Mouse (Mus musculus) liver, embryonic 14.5 days (tissue): ENCODE measurements around the gene Ntn5. TPM values are rescaled to one million over a fixed set of nuclear protein-coding genes. Genes with fewer than 3 reads are reported as not detected.
A peak's percentile ranks its signal among the peaks of the same experiment; 100 is the strongest.

ENCODE experiments used
- ATAC-seq: fragments of 200-750 bp; cut with Nextera tagmentation; 2 replicates; pipeline ENCODE4 v1.8.0; 2017; ENCODE audit warnings: moderate number of reproducible peaks, mild to moderate bottlenecking, moderate library complexity; ENCODE audit not compliant: insufficient read depth
- DNase-seq, 3 experiments: peaks; one replicate each; pipeline ENCODE4 v3.0.0-alpha.2; 2012 to 2013; ENCODE audit warnings: low read depth in 3 of 3, low spot score in 3 of 3
- H3K27ac ChIP-seq: fragments of 300-500 bp; sonication (generic); 2 replicates; pipeline ENCODE4 v1.5.1; 2014; ENCODE audit warnings: moderate library complexity, mild to moderate bottlenecking, control low read depth, inconsistent platforms
- H3K27me3 ChIP-seq: fragments of 300-500 bp; sonication (generic); 2 replicates; pipeline ENCODE4 v1.6.1; 2014; ENCODE audit warnings: mild to moderate bottlenecking, low read length, moderate library complexity; ENCODE audit not compliant: control insufficient read depth, insufficient read depth
- H3K36me3 ChIP-seq: fragments of 300-500 bp; sonication (generic); replicated peaks from 2 replicates; pipeline ENCODE4 v1.6.1; 2014; ENCODE audit warnings: low read depth; ENCODE audit not compliant: control insufficient read depth, insufficient read depth
- H3K4me1 ChIP-seq, 2 experiments: fragments of 200-500 bp in 1 of 2; fragments of 300-500 bp in 1 of 2; sonication (generic) in 1 of 2; replicated peaks; 2 replicates each; pipeline ENCODE4 v1.6.1; 2012 to 2014; ENCODE audit warnings: antibody characterized with exemption in 1 of 2, inconsistent platforms in 1 of 2, low read length in 1 of 2; ENCODE audit not compliant: control insufficient read depth in 2 of 2, insufficient read depth in 2 of 2
- H3K4me2 ChIP-seq: fragments of 300-500 bp; sonication (generic); 2 replicates; pipeline ENCODE4 v1.6.1; 2014; ENCODE audit warnings: low read depth, mild to moderate bottlenecking, control low read depth, moderate library complexity
- H3K4me3 ChIP-seq, 2 experiments: fragments of 200-500 bp in 1 of 2; fragments of 300-500 bp in 1 of 2; sonication (generic) in 1 of 2; 2 replicates each; pipeline ENCODE4 v1.5.1; 2012 to 2014; ENCODE audit warnings: low read depth in 2 of 2, low read length in 2 of 2, mild to moderate bottlenecking in 2 of 2, control low read depth in 1 of 2, inconsistent platforms in 1 of 2, moderate library complexity in 1 of 2; ENCODE audit not compliant: insufficient read depth in 1 of 2
- H3K9ac ChIP-seq: fragments of 300-500 bp; sonication (generic); replicated peaks from 2 replicates; pipeline ENCODE4 v1.6.1; 2014; ENCODE audit warnings: mild to moderate bottlenecking, control low read depth, moderate library complexity
- H3K9me3 ChIP-seq: fragments of 300-500 bp; sonication (generic); 2 replicates; pipeline ENCODE4 v1.6.1; 2016; ENCODE audit warnings: low read length, mixed read lengths; ENCODE audit not compliant: control insufficient read depth
- CTCF ChIP-seq: IDR thresholded peaks from 2 replicates; pipeline ENCODE4 v1.5.1; 2016; ENCODE audit warnings: antibody characterized with exemption, low read depth, control low read depth
- EP300 ChIP-seq: IDR thresholded peaks from 2 replicates; pipeline ENCODE4 v1.6.1; 2016; ENCODE audit warnings: antibody characterized with exemption, low read depth
- WGBS: fragments of 180-500 bp; shearing (Covaris S2); extraction: QIAGEN DNeasy Blood & Tissue Kit; methylation state at CpG from one replicate; pipeline ENCODE4 v1.1.7; 2014; ENCODE audit not compliant: insufficient replicate concordance; 5-methylcytosine and 5-hydroxymethylcytosine counted together
- polyA plus RNA-seq, 2 experiments: library from polyadenylated mRNA; depleted of rRNA in 1 of 2; stranded (reverse) in 1 of 2; unstranded in 1 of 2; fragments of >200 nt; fragmentation: Nextera tagmentation in 1 of 2; extraction: Ambion mirVana in 1 of 2; gene quantifications; 2 replicates each; pipeline versions ENCODE4 v1.2.1 to v1.2.3; 2012 to 2014

The Ntn5 gene
- polyA plus RNA-seq, 2 experiments: not detected

- DNase-seq: no peak
- no peak overlapping the region for H3K9ac ChIP-seq
- 42% methylated on average over 8 of the region's 8 CpGs for WGBS
- H3K27ac ChIP-seq: no peak overlapping the region
- H3K4me2 ChIP-seq: no peak overlapping the region
- ATAC-seq: no peak
- TF ChIP-seq CTCF (no peak), EP300 (no peak)
- no peaks in the 10 kb centered on the region for H3K36me3 ChIP-seq
- H3K9me3 ChIP-seq: no peaks in the 10 kb centered on the region
- H3K4me1 ChIP-seq: peaks cover 3 to 10% of the 10 kb centered on the region in 2 experiments; a peak in 2 of 4 replicates
- H3K4me3 ChIP-seq: no peak overlapping the region
- no peaks in the 10 kb centered on the region for H3K27me3 ChIP-seq
Measured at GRCm38 (mm10) chr7:45681046-45681736, 2.6 kb upstream of the Ntn5 start.

GRCm38 (mm10) chr7:45682144-45683126 lies 1.4 kb upstream of the Ntn5 start:
- Histone ChIP-seq H3K27me3 (no peaks in the 10 kb centered on the region), H3K4me2 (peak overlapping the region; percentile 53), H3K4me3 (no peak overlapping the region), H3K27ac (no peak overlapping the region), H3K4me1 (peaks cover 3 to 10% of the 10 kb centered on the region in 2 experiments; a peak in 2 of 4 replicates), H3K9me3 (no peaks in the 10 kb centered on the region), H3K9ac (no peak overlapping the region), H3K36me3 (no peaks in the 10 kb centered on the region)
- TF ChIP-seq EP300 (no peak), CTCF (peak; percentile 97)
- DNase-seq (peak; percentile 57 to 63 (median 58)), ATAC-seq (peak; percentile 52; the same call in 1 of the 2 replicates)
- 22% methylated on average over 14 of the region's 14 CpGs for WGBS

DNA sequence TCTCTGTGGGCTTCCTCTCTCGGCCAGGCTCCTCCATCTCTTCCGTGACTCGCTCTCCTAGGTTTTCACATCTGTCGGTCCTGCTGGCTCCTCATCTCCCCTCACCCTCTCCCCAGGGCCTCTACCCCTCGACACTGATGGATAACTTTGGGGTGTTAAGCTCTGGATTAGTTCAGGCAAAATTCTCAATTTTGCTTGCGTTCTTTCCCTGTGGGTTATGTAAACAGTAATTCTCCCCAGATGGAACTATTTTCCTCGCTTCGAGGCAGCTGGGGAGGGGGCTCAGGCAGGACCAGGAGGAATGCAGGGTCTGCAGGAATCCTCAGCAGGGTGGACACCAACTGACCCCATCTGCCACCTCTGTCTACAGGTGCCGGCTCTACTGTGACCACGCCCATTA lies 2.0 kb downstream of the Ntn5 start:
- ATAC-seq (no peak), DNase-seq (no peak)
- Histone ChIP-seq H3K9ac (no peak overlapping the region), H3K4me3 (no peak overlapping the region), H3K9me3 (no peaks in the 10 kb centered on the region), H3K4me2 (no peak overlapping the region), H3K27ac (no peak overlapping the region), H3K36me3 (no peaks in the 10 kb centered on the region), H3K27me3 (no peaks in the 10 kb centered on the region), H3K4me1 (peaks cover 3 to 10% of the 10 kb centered on the region in 2 experiments; a peak in 2 of 4 replicates)
- no peak for TF ChIP-seq CTCF
- TF ChIP-seq EP300: no peak
- 48% methylated on average over 10 of the region's 10 CpGs for WGBS

- DNase-seq (no peak), ATAC-seq (no peak)
- no peaks in the 10 kb centered on the region for H3K9me3 ChIP-seq
- H3K4me1 ChIP-seq: peaks cover 3 to 7% of the 10 kb centered on the region in 2 experiments; a peak in 2 of 4 replicates
- 57% methylated on average over 3 of the region's 3 CpGs for WGBS
- no peak overlapping the region for H3K9ac ChIP-seq
- H3K27ac ChIP-seq: no peak overlapping the region
- TF ChIP-seq EP300: no peak
- no peak for TF ChIP-seq CTCF
- H3K4me3 ChIP-seq: no peak overlapping the region
- no peak overlapping the region for H3K4me2 ChIP-seq
- H3K36me3 ChIP-seq: no peaks in the 10 kb centered on the region
- H3K27me3 ChIP-seq: no peaks in the 10 kb centered on the region
Measured at GRCm38 (mm10) chr7:45686841-45687240, 3.0 kb downstream of the Ntn5 start.

GRCm38 (mm10) chr7:45689099-45689498 lies 5.3 kb downstream of the Ntn5 start:
- WGBS: 45% methylated on average over 6 of the region's 6 CpGs
- H3K27ac ChIP-seq: no peak overlapping the region

More at GRCm38 (mm10) chr7:45689099-45689498, 5.3 kb downstream of the Ntn5 start:
- DNase-seq: no peak
- Histone ChIP-seq H3K36me3 (no peaks in the 10 kb centered on the region), H3K4me3 (no peak overlapping the region), H3K4me2 (no peak overlapping the region), H3K9me3 (no peaks in the 10 kb centered on the region), H3K9ac (no peak overlapping the region), H3K4me1 (no peaks in the 10 kb centered on the region), H3K27me3 (no peaks in the 10 kb centered on the region)
- ATAC-seq: no peak
- TF ChIP-seq CTCF (no peak), EP300 (no peak)
